Mouse (Mus musculus) kidney, adult 18-20 months (tissue): ENCODE results near the gene Dpp3.
"Not testable (repeated sequence)": the region's sequence is repeated elsewhere in the genome, so short reads cannot be mapped to it uniquely, and the experiment has no call there.

Experiments used
- DNase-seq: peaks from one replicate; pipeline ENCODE4 v3.0.0; 2021

Gene Dpp3

GRCm38 (mm10) chr19:4927904-4928531 is at the start of gene Dpp3:
Dpp3 (minus strand) TSS chr19:4928287.
- DNase-seq, result peak; percentile 99

DNA sequence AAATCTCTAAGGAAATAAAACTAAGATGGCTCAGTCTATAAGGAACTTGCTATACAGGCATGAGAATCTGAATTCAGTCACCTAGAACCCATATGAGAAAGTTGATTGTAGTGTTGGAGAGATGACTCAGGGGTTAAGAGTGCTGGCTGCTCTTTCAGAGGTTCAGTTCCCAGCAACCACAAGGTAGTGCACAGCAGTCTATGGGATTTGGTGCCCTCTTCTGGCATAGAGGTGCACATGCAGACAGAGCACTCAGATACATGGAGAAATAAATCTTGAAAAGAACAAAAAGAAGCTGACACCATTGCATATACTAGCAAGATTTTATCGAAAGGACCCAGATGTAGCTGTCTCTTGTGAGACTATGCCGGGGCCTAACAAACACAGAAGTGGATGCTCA is 40.1 kb upstream of the Dpp3 start:
- DNase-seq, result no peak

DNA sequence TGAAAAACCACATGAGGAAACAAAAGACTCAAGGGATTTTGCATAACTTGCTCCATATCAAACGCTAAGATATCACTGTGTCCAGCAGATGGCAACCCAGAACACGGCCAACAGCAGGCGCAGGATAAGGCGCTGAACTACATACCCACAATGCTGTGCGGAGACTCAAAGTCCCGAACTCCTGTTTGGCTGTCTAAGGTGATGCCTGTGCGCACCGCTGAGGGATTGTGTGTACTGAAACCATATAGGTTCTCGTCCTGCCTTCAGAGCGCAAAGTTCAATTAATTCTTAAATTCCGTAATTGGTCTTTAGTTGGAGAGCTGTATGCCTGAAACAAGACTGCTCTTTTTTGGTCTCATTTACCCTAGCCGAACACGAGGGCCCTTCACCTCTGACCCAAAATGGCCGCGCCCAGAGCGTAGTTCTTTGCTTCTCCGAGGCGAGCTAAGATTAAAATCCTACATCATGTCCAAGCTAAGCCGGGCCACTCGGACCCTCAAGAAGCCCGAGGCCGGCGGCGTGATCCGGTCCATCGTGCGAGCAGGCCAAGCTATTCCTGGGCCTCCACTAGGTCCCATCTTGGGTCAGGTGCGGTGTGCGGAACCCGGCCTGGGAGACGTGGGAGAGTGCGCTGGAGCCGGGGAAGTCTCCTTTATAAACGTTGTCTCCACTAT is 34.0 kb upstream of the Dpp3 start, which contains the start of gene Mrpl11:
TSS of gene Mrpl11 (plus strand) at position 220 of the 674 bp plus-strand sequence.
- peak; percentile 91 for DNase-seq

- not testable (repeated sequence) for DNase-seq
These were observed 20.6 kb upstream of the Dpp3 start for GRCm38 (mm10) chr19:4948641-4949040.

GRCm38 (mm10) chr19:4945540-4945939 is 17.5 kb upstream of the Dpp3 start:
- no peak for DNase-seq

DNA sequence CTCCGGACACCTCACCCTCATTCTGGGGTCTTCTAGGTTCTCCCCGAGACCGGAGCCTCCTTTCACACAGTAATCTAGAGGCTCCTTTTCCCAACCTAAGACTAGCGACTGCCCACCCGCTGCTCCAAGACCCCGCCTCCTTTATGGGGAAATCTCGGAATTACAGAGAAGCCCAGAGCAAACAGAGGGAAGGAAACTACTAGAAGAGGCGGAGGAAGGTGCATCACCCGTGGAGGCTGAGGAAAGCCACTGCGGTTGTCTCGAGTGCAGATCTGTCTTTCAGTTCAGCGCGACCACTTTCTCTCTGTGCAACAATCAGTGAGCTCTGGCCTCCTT is 15.1 kb upstream of the Dpp3 start:
- no peak for DNase-seq

- peak; percentile 80 for DNase-seq
These were observed 14.6 kb upstream of the Dpp3 start, which contains the start of gene Peli3 for GRCm38 (mm10) chr19:4942551-4943252. Peli3 (minus strand) TSS chr19:4943127.

- no peak for DNase-seq
These were observed 9.6 kb upstream of the Dpp3 start for GRCm38 (mm10) chr19:4937444-4938310.

DNA sequence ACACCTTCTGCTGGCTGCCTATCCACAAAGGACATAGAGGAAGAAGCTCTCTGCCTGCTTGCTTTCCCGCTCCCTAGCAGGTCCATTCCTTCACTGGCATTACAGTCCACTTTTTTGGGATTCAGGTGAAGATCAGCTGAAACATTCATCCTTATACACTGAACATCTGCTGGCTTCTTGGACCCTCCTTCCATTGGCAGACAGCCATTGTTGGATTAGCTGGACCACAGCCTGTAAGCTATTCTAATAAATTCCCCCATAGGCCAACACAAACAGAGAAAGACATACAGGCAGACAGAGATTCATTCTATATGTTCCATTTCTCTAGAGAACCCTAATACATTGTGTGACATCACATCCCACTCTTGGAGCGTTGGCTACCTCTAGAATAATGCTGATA is 8.8 kb upstream of the Dpp3 start:
- DNase-seq, result no peak

DNA sequence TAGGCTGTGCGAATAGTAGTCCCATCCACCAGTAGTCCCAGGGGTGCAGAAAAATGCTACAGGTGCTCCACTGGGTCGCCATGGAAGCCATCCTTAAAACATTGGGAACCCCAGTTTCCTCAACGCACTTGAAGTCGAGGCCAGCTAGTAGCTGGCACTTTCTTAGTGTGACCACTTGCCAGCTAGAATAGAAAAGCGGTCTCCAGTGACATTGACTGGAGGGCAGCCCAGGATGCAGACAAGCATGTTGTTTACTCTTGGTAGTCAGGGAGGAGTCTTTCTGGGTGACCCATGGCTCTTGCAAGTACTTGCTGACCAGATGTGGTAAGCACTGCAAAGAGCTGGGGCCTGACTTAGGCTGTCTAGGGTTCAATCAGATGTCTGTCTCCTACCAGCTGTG is 694 bp upstream of the Dpp3 start:
- no peak for DNase-seq

DNA sequence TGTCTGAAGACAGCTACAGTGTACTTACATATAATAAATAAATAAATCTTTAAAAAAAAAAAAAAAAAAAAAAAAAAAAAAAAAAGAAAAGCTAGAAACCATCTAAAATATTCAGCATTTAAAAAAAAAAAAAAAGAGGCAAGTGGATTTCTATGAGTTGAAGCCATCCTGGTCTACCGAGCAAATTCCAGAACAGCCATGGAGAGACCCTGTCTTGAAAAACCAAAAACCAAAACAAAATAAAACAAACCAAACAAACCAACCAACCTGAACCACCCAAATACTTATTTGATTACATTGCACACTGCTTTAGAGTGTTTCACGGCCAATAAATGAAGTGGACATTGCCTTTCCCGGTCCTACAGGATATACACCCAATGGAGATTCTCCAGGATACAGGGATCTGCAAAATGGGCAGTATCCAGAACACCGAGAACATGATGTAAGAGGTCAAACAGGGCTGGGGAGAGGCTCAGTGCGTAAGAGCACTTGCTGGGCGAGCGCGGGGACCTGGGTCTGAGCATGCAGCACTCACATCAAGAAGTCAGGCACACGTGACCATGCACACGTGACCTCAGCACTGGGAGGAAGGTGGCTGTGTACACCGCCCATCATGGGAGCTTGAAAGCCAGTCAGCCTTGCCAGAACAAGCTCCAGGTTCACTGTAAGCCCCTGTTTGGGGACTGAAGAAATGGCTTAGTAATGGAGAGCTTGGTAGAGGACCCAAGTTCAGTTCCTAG is 2.8 kb downstream of the Dpp3 start:
- DNase-seq, result no peak

- no peak for DNase-seq
These were observed 8.4 kb downstream of the Dpp3 start for GRCm38 (mm10) chr19:4919652-4920051.

DNA sequence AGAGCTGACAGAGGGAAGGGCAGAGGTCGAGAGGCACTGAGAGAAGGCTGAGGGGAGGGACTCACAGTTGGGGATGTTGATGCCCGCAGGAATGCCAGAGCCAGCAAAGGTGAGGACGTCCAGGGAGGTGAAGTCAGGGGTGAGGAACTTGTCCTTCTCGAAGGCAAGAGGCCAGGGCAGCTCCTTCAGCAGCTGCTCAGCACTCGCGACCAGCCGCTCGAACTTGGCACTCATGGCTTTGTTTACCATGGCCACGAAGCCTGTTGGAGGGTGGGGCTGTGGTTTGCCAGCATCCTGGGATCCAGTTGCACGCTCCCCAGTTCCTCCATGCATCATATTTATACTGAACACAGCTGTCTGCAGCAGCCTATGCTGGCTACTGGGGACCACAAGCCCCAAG is 11.3 kb downstream of the Dpp3 start:
- DNase-seq, result no peak

DNA sequence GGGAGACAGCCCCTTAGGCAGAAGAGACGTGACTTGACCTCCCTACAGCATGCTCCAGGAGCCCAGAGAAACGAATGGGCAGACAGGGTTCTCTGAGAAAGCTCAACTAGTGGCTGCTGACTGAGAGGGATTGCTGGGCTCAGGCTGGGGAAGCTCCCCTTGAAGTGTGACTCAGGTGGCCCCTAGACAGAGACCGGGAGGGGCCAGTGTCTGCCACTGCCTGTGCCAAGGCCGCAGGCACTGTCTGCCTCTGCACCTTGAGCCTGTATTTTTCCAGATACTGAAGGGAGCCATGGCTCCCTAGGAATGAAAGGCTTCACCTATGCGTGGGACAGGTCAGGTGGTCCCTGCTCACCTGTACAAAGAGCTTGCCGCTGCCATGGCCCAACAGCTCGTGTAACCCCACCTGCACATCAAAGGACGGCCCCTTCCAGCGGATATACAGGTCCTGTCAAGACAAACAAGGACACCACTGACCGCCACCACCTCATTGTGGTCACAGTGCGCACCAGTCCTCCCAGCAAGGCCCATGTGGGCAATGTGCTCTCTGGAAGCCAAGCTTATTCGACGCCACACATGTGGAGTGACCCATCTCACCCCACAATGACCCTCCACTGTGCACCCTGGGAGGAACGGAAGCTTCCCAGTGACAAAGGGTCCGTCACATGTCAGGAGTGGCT is 12.0 kb downstream of the Dpp3 start:
- no peak for DNase-seq

- DNase-seq, result no peak
These were observed 18.7 kb downstream of the Dpp3 start for GRCm38 (mm10) chr19:4909376-4909775.

GRCm38 (mm10) chr19:4908107-4908506 is 20.0 kb downstream of the Dpp3 start:
- DNase-seq, result peak; percentile 53

GRCm38 (mm10) chr19:4905979-4906794 is 21.9 kb downstream of the Dpp3 start, which contains the start of gene Bbs1:
Bbs1 (minus strand) TSS chr19:4906628.
- peak; percentile 85 for DNase-seq

- no peak for DNase-seq
These were observed 28.2 kb downstream of the Dpp3 start for GRCm38 (mm10) chr19:4899888-4900287.

DNA sequence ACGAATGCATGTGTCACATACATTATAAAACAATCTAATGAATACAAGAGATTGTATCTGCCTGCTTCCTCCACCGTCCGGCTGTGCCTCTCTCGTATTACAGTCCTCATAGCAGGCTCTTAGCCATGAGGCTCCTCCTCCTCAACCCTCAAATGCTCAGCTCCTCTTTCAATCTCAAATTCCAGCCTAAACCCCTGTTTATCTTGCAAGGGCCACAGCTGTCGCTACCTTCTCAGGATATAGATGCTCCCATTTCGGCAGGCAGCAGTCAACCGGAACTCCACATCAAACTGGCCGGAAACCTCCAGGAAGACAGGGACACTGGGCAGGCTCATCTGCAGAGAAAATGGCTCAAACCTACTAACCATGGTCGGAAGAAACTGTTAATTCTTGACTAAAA is 29.1 kb downstream of the Dpp3 start:
- DNase-seq, result no peak

GRCm38 (mm10) chr19:4896780-4897520 is 31.1 kb downstream of the Dpp3 start:
- no peak for DNase-seq
